Mouse (Mus musculus) embryonic fibroblast, embryonic 13.5 days (primary cell): ENCODE results near the gene Fgf2. TPM values are rescaled to one million over a fixed set of nuclear protein-coding genes. Genes with fewer than 3 reads are reported as not detected.

Experiments
- H3K27ac ChIP-seq: 2 replicates; pipeline ENCODE4 v1.5.1; 2012; ENCODE audit warnings: low read length, control low read depth, inconsistent platforms; ENCODE audit not compliant: insufficient read depth
- H3K4me1 ChIP-seq: 2 replicates; pipeline ENCODE4 v1.6.1; 2011; ENCODE audit warnings: low read length; ENCODE audit not compliant: control insufficient read depth, insufficient read depth
- H3K4me3 ChIP-seq: 2 replicates; pipeline ENCODE4 v1.5.1; 2011; ENCODE audit warnings: mild to moderate bottlenecking, control low read depth, low read length; ENCODE audit not compliant: insufficient read depth
- CTCF ChIP-seq: IDR thresholded peaks from 2 replicates; pipeline ENCODE4 v1.5.1; 2011; ENCODE audit warnings: mild to moderate bottlenecking, control low read depth, low read length, moderate library complexity, borderline replicate concordance; ENCODE audit not compliant: insufficient read depth
- POLR2A ChIP-seq: IDR thresholded peaks from 2 replicates; pipeline ENCODE4 v1.6.1; 2011; ENCODE audit warnings: low read depth, mild to moderate bottlenecking, control low read depth, low read length, moderate library complexity
- polyA plus RNA-seq: library from polyadenylated mRNA; stranded (reverse); fragments of >200 nt; gene quantifications from 2 replicates; pipeline ENCODE4 v1.2.4, GENCODE M21; 2011; ENCODE audit warnings: low read depth; ENCODE audit not compliant: missing spikeins, insufficient read length

The Fgf2 gene
- polyA plus RNA-seq, 1 experiment, result 33.9 TPM

GRCm38 (mm10) chr3:37378412-37378811 is 30.3 kb downstream of the Fgf2 start:
- H3K4me1 ChIP-seq, result peaks cover 7% of the 10 kb centered on the region
- no peak overlapping the region for H3K4me3 ChIP-seq
- no peak overlapping the region for H3K27ac ChIP-seq
- TF ChIP-seq POLR2A (no peak), CTCF (no peak)

- no peak overlapping the region for H3K27ac ChIP-seq
- no peak overlapping the region for H3K4me3 ChIP-seq
- no peak for TF ChIP-seq CTCF
- peaks cover 7% of the 10 kb centered on the region for H3K4me1 ChIP-seq
Observed at GRCm38 (mm10) chr3:37379201-37379600, 31.1 kb downstream of the Fgf2 start.

GRCm38 (mm10) chr3:37379930-37380881 is 32.1 kb downstream of the Fgf2 start:
- no peak for TF ChIP-seq CTCF
- Histone ChIP-seq H3K4me3 (no peak overlapping the region), H3K27ac (no peak overlapping the region), H3K4me1 (peaks cover 7% of the 10 kb centered on the region)

DNA sequence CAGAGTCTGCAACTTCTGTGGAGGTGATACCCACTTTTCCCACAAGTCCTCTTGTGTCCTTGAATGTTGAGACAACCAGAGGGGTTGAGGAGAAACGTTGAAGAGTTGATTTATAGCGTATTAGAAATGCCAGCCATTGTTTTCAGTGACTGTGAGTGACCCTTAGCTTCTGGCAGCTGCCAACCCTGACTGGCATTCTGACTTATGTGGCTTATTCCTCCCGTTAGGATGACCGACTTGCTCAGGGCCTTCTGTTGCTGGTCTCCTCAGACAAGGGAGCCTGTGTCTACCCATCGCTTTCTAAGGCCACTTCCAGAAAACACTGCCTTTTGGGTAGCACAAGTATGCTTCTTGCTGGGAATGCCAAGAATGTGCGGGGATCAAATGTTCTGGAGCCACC is 33.3 kb downstream of the Fgf2 start:
- H3K27ac ChIP-seq, result peak overlapping the region; percentile 19
- no peak overlapping the region for H3K4me3 ChIP-seq
- peaks cover 7% of the 10 kb centered on the region for H3K4me1 ChIP-seq
- no peak for TF ChIP-seq CTCF
- no peak for TF ChIP-seq POLR2A

GRCm38 (mm10) chr3:37383096-37383765 is 35.1 kb downstream of the Fgf2 start:
- Histone ChIP-seq H3K27ac (peak overlapping the region; percentile 81), H3K4me1 (peaks cover 7% of the 10 kb centered on the region), H3K4me3 (no peak overlapping the region)
- TF ChIP-seq POLR2A (no peak), CTCF (0 out of 2 replicates have a peak, but pooled peaks have one; percentile 15)

- H3K27ac ChIP-seq, result no peak overlapping the region
- TF ChIP-seq POLR2A (no peak), CTCF (no peak)
- H3K4me3 ChIP-seq, result no peak overlapping the region
Observed at GRCm38 (mm10) chr3:37387310-37387709, 39.2 kb downstream of the Fgf2 start.

GRCm38 (mm10) chr3:37396930-37397608 is 48.9 kb downstream of the Fgf2 start:
- no peak overlapping the region for H3K27ac ChIP-seq
- TF ChIP-seq POLR2A, result no peak
- no peak for TF ChIP-seq CTCF
- peaks cover 4% of the 10 kb centered on the region; the same call in 1 of the 2 replicates for H3K4me1 ChIP-seq
- no peak overlapping the region for H3K4me3 ChIP-seq

More at GRCm38 (mm10) chr3:37387310-37387709, 39.2 kb downstream of the Fgf2 start:
- no peaks in the 10 kb centered on the region for H3K4me1 ChIP-seq

GRCm38 (mm10) chr3:37397646-37398045 is 49.5 kb downstream of the Fgf2 start:
- Histone ChIP-seq H3K4me1 (peaks cover 4% of the 10 kb centered on the region; the same call in 1 of the 2 replicates), H3K4me3 (no peak overlapping the region), H3K27ac (no peak overlapping the region)
- TF ChIP-seq CTCF (no peak), POLR2A (no peak)

DNA sequence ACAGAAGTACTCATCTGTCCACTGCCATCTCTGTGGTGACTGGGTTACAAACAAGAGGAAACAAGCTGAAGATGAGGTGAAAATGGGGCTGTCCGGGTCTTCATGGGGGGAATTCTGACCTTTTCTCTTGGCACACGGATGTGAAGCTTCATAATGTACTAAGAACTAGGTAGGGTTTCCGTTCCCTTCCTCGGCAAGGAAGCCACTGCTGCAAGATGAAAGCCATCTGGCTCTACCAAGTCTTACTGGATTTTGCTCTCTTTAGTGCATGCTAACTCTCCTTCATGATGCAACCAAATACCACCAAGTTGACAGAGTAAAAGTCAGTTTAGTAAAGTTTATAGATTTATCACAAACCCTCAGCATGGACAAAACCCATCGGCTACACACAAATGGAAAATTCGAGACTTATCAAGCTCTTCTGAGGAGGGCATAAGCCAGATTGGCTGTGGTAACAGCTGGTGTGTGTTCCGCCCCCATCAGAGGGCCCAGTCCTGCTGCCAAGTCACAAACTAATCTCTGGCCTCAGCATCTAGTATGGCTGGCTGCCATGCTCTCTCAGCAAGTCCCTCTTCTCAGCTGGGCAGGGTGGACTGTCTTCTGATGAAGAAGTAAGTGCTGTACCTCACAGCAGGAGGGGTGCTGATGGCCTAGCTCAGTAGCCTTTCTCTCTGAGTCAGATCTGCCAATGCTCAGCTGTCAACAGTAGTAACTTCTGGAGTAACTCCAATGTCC is 50.7 kb downstream of the Fgf2 start:
- TF ChIP-seq POLR2A (no peak), CTCF (no peak)
- peak overlapping the region; percentile 28; the same call in 1 of the 2 replicates for H3K27ac ChIP-seq
- H3K4me1 ChIP-seq, result peaks cover 4% of the 10 kb centered on the region; the same call in 1 of the 2 replicates
- no peak overlapping the region for H3K4me3 ChIP-seq
